Mouse (Mus musculus): ENCODE results near the gene C1qtnf4. TPM values are rescaled to one million over a fixed set of nuclear protein-coding genes. Genes with fewer than 3 reads are reported as not detected.

C1qtnf4 gene
- total and polyA plus RNA-seq, 3 experiments, result not detected

DNA sequence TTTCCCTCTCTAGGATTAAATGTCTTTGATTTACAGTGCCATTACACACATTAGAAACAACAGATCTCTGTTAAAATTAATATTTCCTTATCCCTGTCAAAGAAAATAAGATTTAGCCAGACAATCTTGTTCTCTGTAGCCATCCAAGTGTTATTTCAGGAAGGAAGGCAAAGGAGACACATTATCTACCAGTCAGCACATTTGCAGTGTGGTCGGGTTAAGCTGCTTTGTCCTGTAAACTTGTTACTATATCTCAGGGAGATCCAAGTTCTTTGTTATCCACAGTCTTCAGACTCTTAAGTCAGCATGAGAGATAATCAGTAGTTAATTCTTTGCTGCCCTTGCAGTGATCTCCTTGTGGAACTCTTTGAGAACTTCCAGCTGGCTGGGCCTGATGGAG lies 25.2 kb downstream of the C1qtnf4 start:
- no peaks in the 10 kb centered on the region for H3K9me3 ChIP-seq (replicated peaks; ENCODE audit: low read length)
- no peaks in the 10 kb centered on the region for H3K27me3 ChIP-seq (replicated peaks)
- no peak overlapping the region for H3K4me2 ChIP-seq (ENCODE audit: insufficient read depth, low read depth, poor library complexity, severe bottlenecking)
- no peak overlapping the region for H3K9ac ChIP-seq (ENCODE audit: insufficient read depth, low read depth)
- H3K36me3 ChIP-seq (replicated peaks in 1 of 2; ENCODE audit: control insufficient read depth in 1 of 2, insufficient read depth in 1 of 2, low read length in 1 of 2), result peaks cover 49 to 85% of the 10 kb centered on the region in 2 experiments
- no peak overlapping the region for H3K27ac ChIP-seq (ENCODE audit: insufficient read depth, low read depth)
- no peak overlapping the region for H3K4me3 ChIP-seq (replicated peaks in 1 of 3; ENCODE audit: low read depth in 2 of 3, low read length in 2 of 3, poor library complexity in 1 of 3)
- dilution Hi-C loops (cut with MboI; ENCODE audit: extremely low pct_ligation_motif_present, extremely low pct_unique_long_range_greater_than_20kb, low sequenced_read_pairs), result no loop called here
- TF ChIP-seq RAD21 (IDR thresholded peaks at IDR 0.05; ENCODE audit: low read depth, low read length) (no peak), USF2 (conservative IDR thresholded peaks at IDR 0.05; ENCODE audit: low read depth, low read length) (no peak), BHLHE40 (IDR thresholded peaks at IDR 0.05; ENCODE audit: low read depth, low read length) (no peak), PAX5 (IDR thresholded peaks at IDR 0.05; ENCODE audit: low read length) (no peak)
- no peak for DNase-seq (ENCODE audit: extremely low read depth)
- in situ Hi-C loops (cut with MboI; ENCODE audit: low pct_ligation_motif_present, low pct_unique_long_range_greater_than_20kb, low sequenced_read_pairs), result no loop called here
- H3K4me1 ChIP-seq (ENCODE audit: control insufficient read depth in 1 of 2, insufficient read depth in 2 of 2), result peaks cover 3 to 31% of the 10 kb centered on the region in 2 experiments
- H3K79me2 ChIP-seq (replicated peaks; ENCODE audit: control insufficient read depth, extremely low read depth, insufficient read depth, poor library complexity, severe bottlenecking), result peaks cover 22% of the 10 kb centered on the region

DNA sequence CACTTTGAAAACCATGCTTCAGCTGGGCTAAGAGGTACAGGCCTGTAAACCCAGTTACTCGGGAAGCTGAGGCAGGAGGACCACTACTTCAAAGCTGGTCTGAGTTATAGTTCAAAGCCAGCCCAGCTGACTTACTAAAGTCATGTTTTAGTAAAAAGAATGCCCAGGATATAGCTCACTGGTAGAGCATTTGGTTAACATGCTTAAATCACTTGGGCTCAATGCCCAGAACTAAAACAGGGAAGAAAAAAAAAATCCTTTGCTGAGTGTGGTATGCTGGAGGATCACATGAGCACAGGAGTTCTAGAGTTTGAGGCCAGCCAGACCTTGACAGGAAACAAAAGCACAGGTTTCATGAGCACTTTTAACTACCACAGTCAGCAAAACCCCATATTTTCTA lies 26.0 kb downstream of the C1qtnf4 start:
- H3K36me3 ChIP-seq (replicated peaks in 1 of 2; ENCODE audit: control insufficient read depth in 1 of 2, insufficient read depth in 1 of 2, low read length in 1 of 2), result peaks cover 46 to 78% of the 10 kb centered on the region in 2 experiments
- no peak overlapping the region for H3K27ac ChIP-seq (ENCODE audit: insufficient read depth, low read depth)
- TF ChIP-seq TCF12 (IDR thresholded peaks at IDR 0.05; ENCODE audit: low read depth, low read length), result no peak
- dilution Hi-C loops (cut with MboI; ENCODE audit: extremely low pct_ligation_motif_present, extremely low pct_unique_long_range_greater_than_20kb, low sequenced_read_pairs), result no loop called here
- H3K79me2 ChIP-seq (replicated peaks; ENCODE audit: control insufficient read depth, extremely low read depth, insufficient read depth, poor library complexity, severe bottlenecking), result peaks cover 28% of the 10 kb centered on the region
- no peaks in the 10 kb centered on the region for H3K27me3 ChIP-seq (replicated peaks)
- H3K4me3 ChIP-seq (replicated peaks in 1 of 3; ENCODE audit: low read depth in 2 of 3, low read length in 2 of 3, poor library complexity in 1 of 3), result no peak overlapping the region
- in situ Hi-C loops (cut with MboI; ENCODE audit: low pct_ligation_motif_present, low pct_unique_long_range_greater_than_20kb, low sequenced_read_pairs), result no loop called here
- H3K9ac ChIP-seq (ENCODE audit: insufficient read depth, low read depth), result no peak overlapping the region
- no peak overlapping the region for H3K4me2 ChIP-seq (ENCODE audit: insufficient read depth, low read depth, poor library complexity, severe bottlenecking)
- no peaks in the 10 kb centered on the region for H3K9me3 ChIP-seq (replicated peaks; ENCODE audit: low read length)
- no peak for DNase-seq (ENCODE audit: extremely low read depth)
- H3K4me1 ChIP-seq (ENCODE audit: control insufficient read depth in 1 of 2, insufficient read depth in 2 of 2), result peaks cover 0 to 25% of the 10 kb centered on the region in 2 experiments; a peak in 2 of 4 replicates

DNA sequence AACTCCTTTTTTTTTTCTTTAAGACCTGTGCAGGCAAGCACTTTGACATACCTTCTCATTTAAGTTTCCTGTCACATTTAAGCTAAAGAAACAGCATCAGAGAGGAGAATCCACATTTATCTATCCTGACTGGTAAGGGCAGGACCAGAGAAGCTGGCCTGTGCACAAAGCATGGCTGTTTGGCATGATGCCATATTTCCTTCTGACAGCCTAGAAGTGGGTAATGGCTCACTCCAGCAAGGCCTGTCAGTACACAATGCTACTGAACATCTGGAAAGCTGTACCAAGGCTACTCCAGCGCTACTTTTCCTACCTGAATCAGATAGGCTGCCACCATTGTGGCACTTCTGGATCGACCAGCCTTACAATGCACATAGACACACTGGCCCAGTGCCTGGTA lies 28.0 kb downstream of the C1qtnf4 start:
- Histone ChIP-seq H3K27me3 (replicated peaks) (no peaks in the 10 kb centered on the region), H3K36me3 (replicated peaks in 1 of 2; ENCODE audit: control insufficient read depth in 1 of 2, insufficient read depth in 1 of 2, low read length in 1 of 2) (peaks cover 36 to 60% of the 10 kb centered on the region in 2 experiments), H3K9me3 (replicated peaks; ENCODE audit: low read length) (no peaks in the 10 kb centered on the region), H3K4me2 (ENCODE audit: insufficient read depth, low read depth, poor library complexity, severe bottlenecking) (no peak overlapping the region), H3K4me1 (ENCODE audit: control insufficient read depth in 1 of 2, insufficient read depth in 2 of 2) (peaks cover 0 to 20% of the 10 kb centered on the region in 2 experiments; a peak in 2 of 4 replicates), H3K79me2 (replicated peaks; ENCODE audit: control insufficient read depth, extremely low read depth, insufficient read depth, poor library complexity, severe bottlenecking) (peaks cover 33% of the 10 kb centered on the region), H3K27ac (ENCODE audit: insufficient read depth, low read depth) (no peak overlapping the region), H3K4me3 (replicated peaks in 1 of 3; ENCODE audit: low read depth in 2 of 3, low read length in 2 of 3, poor library complexity in 1 of 3) (no peak overlapping the region), H3K9ac (ENCODE audit: insufficient read depth, low read depth) (no peak overlapping the region)
- in situ Hi-C loops (cut with MboI; ENCODE audit: low pct_ligation_motif_present, low pct_unique_long_range_greater_than_20kb, low sequenced_read_pairs), result no loop called here
- DNase-seq (ENCODE audit: extremely low read depth), result no peak
- dilution Hi-C loops (cut with MboI; ENCODE audit: extremely low pct_ligation_motif_present, extremely low pct_unique_long_range_greater_than_20kb, low sequenced_read_pairs), result no loop called here
- TF ChIP-seq E2F4 (IDR thresholded peaks at IDR 0.05; ENCODE audit: insufficient replicate concordance, low read depth, low read length), result no peak
- no peak for TF ChIP-seq NELFE (IDR thresholded peaks at IDR 0.05; ENCODE audit: low read depth, low read length)
- no peak for TF ChIP-seq MXI1 (IDR thresholded peaks at IDR 0.05; ENCODE audit: low read depth, low read length)
- no peak for TF ChIP-seq MAFK (IDR thresholded peaks at IDR 0.05; ENCODE audit: insufficient replicate concordance, low read length)
- TF ChIP-seq NRF1 (IDR thresholded peaks at IDR 0.05; ENCODE audit: low read depth, low read length), result no peak
- TF ChIP-seq CHD1 (IDR thresholded peaks at IDR 0.05; ENCODE audit: low read depth, low read length), result no peak
- no peak for TF ChIP-seq PAX5 (IDR thresholded peaks at IDR 0.05; ENCODE audit: low read length)
- no peak for TF ChIP-seq POLR2A (IDR thresholded peaks at IDR 0.05; ENCODE audit: low read depth, low read length)
- TF ChIP-seq EP300 (IDR thresholded peaks at IDR 0.05; ENCODE audit: low read length), result no peak
- no peak for TF ChIP-seq USF1 (IDR thresholded peaks at IDR 0.05; ENCODE audit: low read depth, low read length)
- no peak for TF ChIP-seq TBP (conservative IDR thresholded peaks at IDR 0.05; ENCODE audit: low read depth, low read length)
- no peak for TF ChIP-seq ZMIZ1 (IDR thresholded peaks at IDR 0.05; ENCODE audit: low read depth, low read length)
